Mouse (Mus musculus) cerebellum, adult 2 months (tissue): Measurements from ENCODE around the gene Enho. TPM values are rescaled to one million over a fixed set of nuclear protein-coding genes. Genes with fewer than 3 reads are reported as not detected.

Experiments
- DNase-seq, 2 experiments: peaks; one replicate each; pipeline ENCODE4 v3.0.0; 2021
- H3K27ac ChIP-seq: fragments of 200-500 bp; 2 replicates; pipeline ENCODE4 v1.5.1; 2012; ENCODE audit warnings: low read length, control low read depth, inconsistent platforms; ENCODE audit not compliant: insufficient read depth
- H3K27me3 ChIP-seq: fragments of 200-500 bp; 2 replicates; pipeline ENCODE4 v1.6.1; 2012; ENCODE audit warnings: inconsistent platforms, mild to moderate bottlenecking, low read length, moderate library complexity; ENCODE audit not compliant: control insufficient read depth, insufficient read depth
- H3K4me1 ChIP-seq: fragments of 200-500 bp; 2 replicates; pipeline ENCODE4 v1.6.1; 2011; ENCODE audit warnings: low read length; ENCODE audit not compliant: control insufficient read depth, insufficient read depth
- H3K4me3 ChIP-seq: fragments of 200-500 bp; replicated peaks from 2 replicates; pipeline ENCODE3; 2011; ENCODE audit warnings: mild to moderate bottlenecking, low read depth, low read length, control low read depth; ENCODE audit not compliant: insufficient read depth
- CTCF ChIP-seq: fragments of 200-500 bp; IDR thresholded peaks from 2 replicates; pipeline ENCODE4 v1.5.1; 2011; ENCODE audit warnings: low read depth, mild to moderate bottlenecking, control low read depth, low read length, moderate library complexity, borderline replicate concordance; ENCODE audit not compliant: insufficient read depth
- POLR2A ChIP-seq: fragments of 200-500 bp; IDR thresholded peaks from 2 replicates; pipeline ENCODE4 v1.6.1; 2011; ENCODE audit warnings: low read length, control low read depth, borderline replicate concordance; ENCODE audit not compliant: insufficient read depth
- WGBS: fragments of 180-500 bp; shearing (Covaris S2); methylation state at CpG from one replicate; pipeline ENCODE4 v1.1.7; 2018; 5-methylcytosine and 5-hydroxymethylcytosine counted together
- polyA plus RNA-seq: library from polyadenylated mRNA; depleted of rRNA; stranded (reverse); fragments of >200 nt; gene quantifications from 2 replicates; pipeline ENCODE4 v1.2.3, GENCODE M21; 2012

Gene Enho
- polyA plus RNA-seq, 1 experiment: 174 TPM

GRCm38 (mm10) chr4:41681176-41681575, 41.1 kb upstream of the Enho start:
- DNase-seq: peak in 1 of 2 experiments; percentile 53
- Histone ChIP-seq H3K4me3 (no peak overlapping the region), H3K27me3 (no peaks in the 10 kb centered on the region), H3K4me1 (peaks cover 59% of the 10 kb centered on the region), H3K27ac (peak overlapping the region; percentile 3; the same call in 1 of the 2 replicates)
- WGBS: 31% methylated on average over 4 of the region's 4 CpGs
- TF ChIP-seq POLR2A (no peak), CTCF (no peak)

- peaks cover 64% of the 10 kb centered on the region for H3K4me1 ChIP-seq
- H3K27me3 ChIP-seq: no peaks in the 10 kb centered on the region
- WGBS: 34% methylated on average over 2 of the region's 2 CpGs
- H3K27ac ChIP-seq: 0 out of 2 replicates have a peak overlapping the region, but pooled peaks have one; percentile 15
- H3K4me3 ChIP-seq: no peak overlapping the region
- no peak for DNase-seq
- no peak for TF ChIP-seq POLR2A
- TF ChIP-seq CTCF: no peak
These were observed 39.2 kb upstream of the Enho start for GRCm38 (mm10) chr4:41679291-41679690.

- DNase-seq: no peak
- no peaks in the 10 kb centered on the region for H3K27me3 ChIP-seq
- 57% methylated on average over 6 of the region's 6 CpGs for WGBS
- peaks cover 64% of the 10 kb centered on the region for H3K4me1 ChIP-seq
- H3K27ac ChIP-seq: 0 out of 2 replicates have a peak overlapping the region, but pooled peaks have one; percentile 15
- H3K4me3 ChIP-seq: no peak overlapping the region
- TF ChIP-seq CTCF (no peak), POLR2A (no peak)
These were observed 38.7 kb upstream of the Enho start for GRCm38 (mm10) chr4:41678863-41679262.

GRCm38 (mm10) chr4:41677006-41677629, 37.0 kb upstream of the Enho start:
- WGBS: 12% methylated on average over 13 of the region's 13 CpGs
- Histone ChIP-seq H3K4me1 (peaks cover 66% of the 10 kb centered on the region), H3K27ac (peak overlapping the region; percentile 35), H3K27me3 (no peaks in the 10 kb centered on the region), H3K4me3 (no peak overlapping the region)
- DNase-seq: peak; percentile 71 to 82
- TF ChIP-seq CTCF: no peak
- TF ChIP-seq POLR2A: peak; percentile 15; the same call in 1 of the 2 replicates

- no peaks in the 10 kb centered on the region for H3K27me3 ChIP-seq
- peak; percentile 62 to 70 for DNase-seq
- peak overlapping the region; percentile 35 for H3K27ac ChIP-seq
- peaks cover 60% of the 10 kb centered on the region for H3K4me1 ChIP-seq
- peak overlapping the region; percentile 16 for H3K4me3 ChIP-seq
- WGBS: 7% methylated on average over 17 of the region's 17 CpGs
- TF ChIP-seq POLR2A: no peak; the same call in 1 of the 2 replicates
- no peak for TF ChIP-seq CTCF
These were observed 36.3 kb upstream of the Enho start for GRCm38 (mm10) chr4:41676248-41677005.

GRCm38 (mm10) chr4:41673186-41673585, 33.1 kb upstream of the Enho start:
- H3K27me3 ChIP-seq: no peaks in the 10 kb centered on the region
- TF ChIP-seq POLR2A (no peak), CTCF (no peak)
- H3K4me1 ChIP-seq: peaks cover 38% of the 10 kb centered on the region
- DNase-seq: no peak
- 33% methylated on average over 19 of the region's 19 CpGs for WGBS
- H3K4me3 ChIP-seq: no peak overlapping the region
- H3K27ac ChIP-seq: no peak overlapping the region

GRCm38 (mm10) chr4:41672522-41672963, 32.4 kb upstream of the Enho start:
- H3K27me3 ChIP-seq: no peaks in the 10 kb centered on the region
- H3K4me1 ChIP-seq: peaks cover 36% of the 10 kb centered on the region
- 49% methylated on average over 8 of the region's 8 CpGs for WGBS
- no peak for TF ChIP-seq CTCF
- no peak for TF ChIP-seq POLR2A
- H3K4me3 ChIP-seq: no peak overlapping the region
- no peak overlapping the region for H3K27ac ChIP-seq
- no peak for DNase-seq

GRCm38 (mm10) chr4:41671963-41672480, 31.9 kb upstream of the Enho start:
- WGBS: 24% methylated on average over 8 of the region's 8 CpGs

More at GRCm38 (mm10) chr4:41671963-41672480, 31.9 kb upstream of the Enho start:
- no peak for DNase-seq
- H3K4me3 ChIP-seq: no peak overlapping the region
- peaks cover 31% of the 10 kb centered on the region for H3K4me1 ChIP-seq
- H3K27ac ChIP-seq: no peak overlapping the region
- no peaks in the 10 kb centered on the region for H3K27me3 ChIP-seq
- TF ChIP-seq POLR2A: no peak
- TF ChIP-seq CTCF: no peak
